Mouse (Mus musculus) heart, postnatal 4 days (tissue): ENCODE results near the gene Rnf113a2. TPM values are rescaled to one million over a fixed set of nuclear protein-coding genes. Genes with fewer than 3 reads are reported as not detected.

Experiments
- DNase-seq: peaks from one replicate; pipeline ENCODE4 v3.0.0; 2021
- total RNA-seq, 2 experiments: library from RNA; stranded (reverse); gene quantifications; 2 replicates each; pipeline ENCODE4 v1.2.3; 2021

Rnf113a2 gene
- 10 to 100 TPM; 11.3 to 13.5 TPM for total RNA-seq

- DNase-seq = peak; percentile 84
Observed at GRCm38 (mm10) chr12:84416834-84417604, at the start of gene Rnf113a2. TSS of gene Rnf113a2 (plus strand) at chr12:84417196.

- no peak for DNase-seq
Observed at GRCm38 (mm10) chr12:84371647-84372046, 45.3 kb upstream of the Rnf113a2 start.

- no peak for DNase-seq
Observed at GRCm38 (mm10) chr12:84373831-84374481, 43.0 kb upstream of the Rnf113a2 start.

- peak; percentile 50 for DNase-seq
Observed at GRCm38 (mm10) chr12:84382369-84382768, 34.6 kb upstream of the Rnf113a2 start.

- peak; percentile 80 for DNase-seq
Observed at GRCm38 (mm10) chr12:84384644-84385081, 32.3 kb upstream of the Rnf113a2 start.

- DNase-seq = no peak
Observed at GRCm38 (mm10) chr12:84385408-84385807, 31.6 kb upstream of the Rnf113a2 start.

- DNase-seq = no peak
Observed at GRCm38 (mm10) chr12:84388097-84388496, 28.9 kb upstream of the Rnf113a2 start.

GRCm38 (mm10) chr12:84388774-84389400 lies 28.1 kb upstream of the Rnf113a2 start:
- DNase-seq = no peak

- peak; percentile 52 for DNase-seq
Observed at GRCm38 (mm10) chr12:84390336-84390735, 26.7 kb upstream of the Rnf113a2 start.

GRCm38 (mm10) chr12:84392681-84393080 lies 24.3 kb upstream of the Rnf113a2 start:
- no peak for DNase-seq

- DNase-seq = no peak
Observed at GRCm38 (mm10) chr12:84393847-84394246, 23.1 kb upstream of the Rnf113a2 start.

- DNase-seq = no peak
Observed at GRCm38 (mm10) chr12:84396947-84397679, 19.9 kb upstream of the Rnf113a2 start.

GRCm38 (mm10) chr12:84397685-84398084 lies 19.3 kb upstream of the Rnf113a2 start:
- DNase-seq = no peak

- DNase-seq = no peak
Observed at GRCm38 (mm10) chr12:84398629-84399028, 18.4 kb upstream of the Rnf113a2 start.

GRCm38 (mm10) chr12:84399135-84399534 lies 17.9 kb upstream of the Rnf113a2 start:
- DNase-seq = no peak

- no peak for DNase-seq
Observed at GRCm38 (mm10) chr12:84399663-84400062, 17.3 kb upstream of the Rnf113a2 start.

GRCm38 (mm10) chr12:84400068-84400467 lies 16.9 kb upstream of the Rnf113a2 start:
- DNase-seq = no peak

- DNase-seq = no peak
Observed at GRCm38 (mm10) chr12:84400653-84401052, 16.3 kb upstream of the Rnf113a2 start.

GRCm38 (mm10) chr12:84402923-84403322 lies 14.1 kb upstream of the Rnf113a2 start:
- DNase-seq = no peak

- DNase-seq = no peak
Observed at GRCm38 (mm10) chr12:84404541-84404940, 12.5 kb upstream of the Rnf113a2 start.

- no peak for DNase-seq
Observed at GRCm38 (mm10) chr12:84407259-84407658, 9.7 kb upstream of the Rnf113a2 start.
